In the genomic region with DNA sequence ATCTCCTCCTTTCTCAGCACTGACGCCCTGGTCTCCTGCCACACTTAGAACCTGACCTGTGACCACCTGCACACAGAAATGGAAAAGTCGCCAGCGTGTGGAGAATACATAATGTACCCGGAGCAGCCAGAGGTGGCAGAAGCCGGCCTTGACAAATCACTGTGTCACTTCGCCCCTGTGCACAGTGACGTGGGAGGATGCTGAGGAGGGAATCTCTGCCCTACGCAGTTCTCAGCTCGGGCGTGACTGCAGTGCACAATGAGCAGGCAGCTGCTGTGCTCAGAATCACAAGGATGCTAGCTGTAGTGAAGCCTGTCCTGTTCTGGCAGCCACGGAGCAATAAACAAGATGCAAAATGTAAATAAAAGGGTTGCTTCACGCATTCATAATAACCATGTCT, we compare ENCODE assay signal across 10 mouse cellular contexts.
DNase-seq lines count a peak whose midpoint lies in the region; ATAC-seq and TF ChIP-seq lines count a peak whose summit lies in the region.
"Had no signal": no experiment of that assay in that cellular context is flagged by ENCODE, and none has a peak within 500 bp of the region (broad histone marks: within the 10 kb centered on the region; RNA-seq: fewer than 3 reads in every experiment).

No protein-coding gene starts in this region.

- TF ChIP-seq POLR2A in heart, adult 2 months (IDR thresholded peaks at IDR 0.05; ENCODE audit: insufficient read depth, low read depth, low read length), result no peak

- intact Hi-C loops in heart, adult 2 months (cut with DNase I), result no loop called here

- peak; percentile 6 for DNase-seq in layer of hippocampus, adult 11-12 months (ENCODE audit: low spot score)
- DNase-seq in layer of hippocampus, adult 9-10 months (ENCODE audit: low spot score), result no peak
- DNase-seq in hindbrain, embryonic 10.5 days (ENCODE audit: low spot score), result peak; percentile 6
- DNase-seq in telencephalon, adult 2 months (ENCODE audit: low read depth, low spot score), result peak; percentile 47
- no peak for DNase-seq in yolk sac, embryonic 10.5 days (ENCODE audit: low spot score)
- DNase-seq in heart, adult 2 months, result no peak

- H3K27me3 ChIP-seq in hindbrain, embryonic 10.5 days (ENCODE audit: insufficient read depth, poor library complexity, severe bottlenecking), result no peaks in the 10 kb centered on the region
- H3K27me3 ChIP-seq in heart, adult 2 months (ENCODE audit: control insufficient read depth, insufficient read depth, low read length), result no peaks in the 10 kb centered on the region
- H3K27me3 ChIP-seq in heart, embryonic 12.5 days (replicated peaks), result no peaks in the 10 kb centered on the region
- H3K27me3 ChIP-seq: embryonic facial prominence, embryonic 15.5 days had no signal

- no peak overlapping the region for H3K4me2 ChIP-seq in heart, embryonic 12.5 days
- H3K4me2 ChIP-seq: embryonic facial prominence, embryonic 15.5 days had no signal

- no peaks in the 10 kb centered on the region for H3K79me2 ChIP-seq in heart, adult 2 months (replicated peaks; ENCODE audit: control insufficient read depth, insufficient read depth, low read length)

- H3K4me1 ChIP-seq in hindbrain, embryonic 10.5 days (replicated peaks), result peaks cover 10% of the 10 kb centered on the region
- H3K4me1 ChIP-seq in heart, adult 2 months (ENCODE audit: control insufficient read depth, insufficient read depth, low read length), result no peaks in the 10 kb centered on the region
- no peaks in the 10 kb centered on the region for H3K4me1 ChIP-seq in heart, embryonic 12.5 days (replicated peaks)
- H3K4me1 ChIP-seq: embryonic facial prominence, embryonic 15.5 days had no signal

- no peak for TF ChIP-seq EP300 in heart, adult 2 months (IDR thresholded peaks at IDR 0.05; ENCODE audit: insufficient read depth, low read depth, low read length)

- no peak overlapping the region for H3K4me3 ChIP-seq in hindbrain, embryonic 10.5 days
- H3K4me3 ChIP-seq in heart, adult 2 months, result no peak overlapping the region
- no peak overlapping the region for H3K4me3 ChIP-seq in heart, embryonic 12.5 days
- H3K4me3 ChIP-seq: embryonic facial prominence, embryonic 15.5 days had no signal

- no peak overlapping the region for H3K9ac ChIP-seq in heart, adult 2 months (ENCODE audit: low read depth, low read length)
- H3K9ac ChIP-seq in heart, embryonic 12.5 days, result no peak overlapping the region
- H3K9ac ChIP-seq: embryonic facial prominence, embryonic 15.5 days had no signal

- no peak for TF ChIP-seq CTCF in heart, adult 2 months (IDR thresholded peaks at IDR 0.05)

- H3K9me3 ChIP-seq in hindbrain, embryonic 10.5 days, result no peaks in the 10 kb centered on the region
- no peaks in the 10 kb centered on the region for H3K9me3 ChIP-seq in heart, embryonic 12.5 days (replicated peaks)
- H3K9me3 ChIP-seq: embryonic facial prominence, embryonic 15.5 days had no signal

- no peaks in the 10 kb centered on the region for H3K36me3 ChIP-seq in hindbrain, embryonic 10.5 days
- H3K36me3 ChIP-seq in heart, adult 2 months (ENCODE audit: control insufficient read depth, insufficient read depth, low read length), result no peaks in the 10 kb centered on the region
- H3K36me3 ChIP-seq in heart, embryonic 12.5 days, result no peaks in the 10 kb centered on the region
- H3K36me3 ChIP-seq: embryonic facial prominence, embryonic 15.5 days; G1E had no signal

- 56% methylated on average over 12 of the region's 12 CpGs for WGBS in hindbrain, embryonic 10.5 days
- WGBS in heart, adult 2 months, result 62% methylated on average over 12 of the region's 12 CpGs
- WGBS in heart, embryonic 12.5 days, result 65% methylated on average over 12 of the region's 12 CpGs

- peak; percentile 26; the same call in 1 of the 2 replicates for ATAC-seq in megakaryocyte-erythroid progenitor cell, adult 5-6 weeks (replicated peaks; ENCODE audit: low FRiP score, low TSS enrichment, poor library complexity, severe bottlenecking)
- ATAC-seq in heart, embryonic 12.5 days (ENCODE audit: insufficient number of reproducible peaks, low FRiP score), result no peak

- peak overlapping the region; percentile 6 for H3K27ac ChIP-seq in hindbrain, embryonic 10.5 days
- no peak overlapping the region for H3K27ac ChIP-seq in heart, adult 2 months
- H3K27ac ChIP-seq in heart, embryonic 12.5 days (ENCODE audit: poor library complexity, severe bottlenecking), result no peak overlapping the region
- H3K27ac ChIP-seq: embryonic facial prominence, embryonic 15.5 days had no signal

Comparison
In these comparisons a context has a peak if more than half of its experiments do, and no peak if none do; other contexts are left out.
1. DNase-seq: peak in layer of hippocampus, adult 11-12 months (single experiment), hindbrain, embryonic 10.5 days (single experiment) and telencephalon, adult 2 months (single experiment); none in layer of hippocampus, adult 9-10 months (single experiment), yolk sac, embryonic 10.5 days (single experiment) and heart, adult 2 months (0 of 2).